Mouse (Mus musculus): ENCODE results near the gene Zbtb9.

Gene Zbtb9

GRCm38 (mm10) chr17:26947231-26948100, 25.5 kb upstream of the Zbtb9 start:
- no peak for DNase-seq (ENCODE audit: low read depth, low spot score)

- no peak for DNase-seq (ENCODE audit: low read depth, low spot score)
Measured at GRCm38 (mm10) chr17:26948316-26949050, 24.5 kb upstream of the Zbtb9 start.

GRCm38 (mm10) chr17:26949051-26949577, 23.9 kb upstream of the Zbtb9 start:
- DNase-seq (ENCODE audit: low read depth, low spot score): no peak

GRCm38 (mm10) chr17:26949866-26950265, 23.1 kb upstream of the Zbtb9 start:
- DNase-seq (ENCODE audit: low read depth, low spot score): no peak

- no peak for DNase-seq (ENCODE audit: low read depth, low spot score)
Measured at GRCm38 (mm10) chr17:26950560-26951288, 22.2 kb upstream of the Zbtb9 start.

- no peak for DNase-seq (ENCODE audit: low read depth, low spot score)
Measured at GRCm38 (mm10) chr17:26951406-26951805, 21.6 kb upstream of the Zbtb9 start.

- DNase-seq (ENCODE audit: low read depth, low spot score): no peak
Measured at GRCm38 (mm10) chr17:26951952-26952877, 20.8 kb upstream of the Zbtb9 start.

GRCm38 (mm10) chr17:26953201-26953600, 19.8 kb upstream of the Zbtb9 start:
- DNase-seq (ENCODE audit: low read depth, low spot score): no peak

GRCm38 (mm10) chr17:26953726-26954125, 19.2 kb upstream of the Zbtb9 start:
- DNase-seq (ENCODE audit: low read depth, low spot score): no peak

- no peak for DNase-seq (ENCODE audit: low read depth, low spot score)
Measured at GRCm38 (mm10) chr17:26956309-26956708, 16.7 kb upstream of the Zbtb9 start.

- DNase-seq (ENCODE audit: low read depth, low spot score): no peak
Measured at GRCm38 (mm10) chr17:26956895-26957294, 16.1 kb upstream of the Zbtb9 start.

- DNase-seq (ENCODE audit: low read depth, low spot score): no peak
Measured at GRCm38 (mm10) chr17:26957872-26958271, 15.1 kb upstream of the Zbtb9 start.

GRCm38 (mm10) chr17:26958880-26959279, 14.1 kb upstream of the Zbtb9 start:
- no peak for DNase-seq (ENCODE audit: low read depth, low spot score)

- DNase-seq (ENCODE audit: low read depth, low spot score): no peak
Measured at GRCm38 (mm10) chr17:26959815-26960214, 13.2 kb upstream of the Zbtb9 start.

- DNase-seq (ENCODE audit: low read depth, low spot score): no peak
Measured at GRCm38 (mm10) chr17:26961572-26962240, 11.3 kb upstream of the Zbtb9 start.

GRCm38 (mm10) chr17:26966993-26967392, 6.0 kb upstream of the Zbtb9 start:
- no peak for DNase-seq (ENCODE audit: low read depth, low spot score)

GRCm38 (mm10) chr17:26967477-26967876, 5.5 kb upstream of the Zbtb9 start:
- DNase-seq (ENCODE audit: low read depth, low spot score): no peak

- DNase-seq (ENCODE audit: low read depth, low spot score): no peak
Measured at GRCm38 (mm10) chr17:26968200-26968611, 4.8 kb upstream of the Zbtb9 start.

GRCm38 (mm10) chr17:26969257-26969656, 3.7 kb upstream of the Zbtb9 start:
- DNase-seq (ENCODE audit: low read depth, low spot score): no peak

- DNase-seq (ENCODE audit: low read depth, low spot score): no peak
Measured at GRCm38 (mm10) chr17:26970221-26970620, 2.7 kb upstream of the Zbtb9 start.

Data from WW6 (cell line).